Mouse (Mus musculus): ENCODE data around the gene Hfm1.
A peak's percentile ranks its signal among the peaks of the same experiment; 100 is the strongest.

The Hfm1 gene

GRCm38 (mm10) chr5:106925488-106926368, at the start of gene Hfm1:
Gene Hfm1 (minus strand): TSS chr5:106926321.
- peak; percentile 78 for DNase-seq

- DNase-seq = no peak
Measured at GRCm38 (mm10) chr5:106973883-106974282, 47.8 kb upstream of the Hfm1 start.

GRCm38 (mm10) chr5:106967578-106967977, 41.5 kb upstream of the Hfm1 start:
- DNase-seq = no peak

GRCm38 (mm10) chr5:106966443-106966842, 40.3 kb upstream of the Hfm1 start:
- no peak for DNase-seq

GRCm38 (mm10) chr5:106964513-106965014, 38.4 kb upstream of the Hfm1 start:
- DNase-seq = no peak

GRCm38 (mm10) chr5:106963584-106964512, 37.7 kb upstream of the Hfm1 start, which contains the start of gene Cdc7:
Gene Cdc7 (plus strand): TSS chr5:106964322.
- DNase-seq = peak; percentile 91

GRCm38 (mm10) chr5:106960451-106960850, 34.3 kb upstream of the Hfm1 start:
- no peak for DNase-seq

GRCm38 (mm10) chr5:106959031-106959430, 32.9 kb upstream of the Hfm1 start:
- no peak for DNase-seq

- no peak for DNase-seq
Measured at GRCm38 (mm10) chr5:106956467-106956866, 30.3 kb upstream of the Hfm1 start.

GRCm38 (mm10) chr5:106948683-106949082, 22.6 kb upstream of the Hfm1 start:
- DNase-seq = no peak

- no peak for DNase-seq
Measured at GRCm38 (mm10) chr5:106946342-106946741, 20.2 kb upstream of the Hfm1 start.

GRCm38 (mm10) chr5:106927996-106928395, 1.9 kb upstream of the Hfm1 start:
- no peak for DNase-seq

- DNase-seq = no peak
Measured at GRCm38 (mm10) chr5:106926369-106926686, 207 bp upstream of the Hfm1 start.

GRCm38 (mm10) chr5:106919315-106919714, 6.8 kb downstream of the Hfm1 start:
- DNase-seq = no peak

- DNase-seq = no peak
Measured at GRCm38 (mm10) chr5:106896879-106897278, 29.2 kb downstream of the Hfm1 start.

GRCm38 (mm10) chr5:106891773-106892172, 34.3 kb downstream of the Hfm1 start:
- no peak for DNase-seq

- DNase-seq = no peak
Measured at GRCm38 (mm10) chr5:106887303-106888071, 38.6 kb downstream of the Hfm1 start.

- no peak for DNase-seq
Measured at GRCm38 (mm10) chr5:106885517-106885916, 40.6 kb downstream of the Hfm1 start.

GRCm38 (mm10) chr5:106876438-106876837, 49.7 kb downstream of the Hfm1 start:
- DNase-seq = no peak

- DNase-seq = peak; percentile 32
Measured at GRCm38 (mm10) chr5:106860415-106860814, 65.7 kb downstream of the Hfm1 start.

- DNase-seq = no peak
Measured at GRCm38 (mm10) chr5:106853284-106853683, 72.8 kb downstream of the Hfm1 start.

- no peak for DNase-seq
Measured at GRCm38 (mm10) chr5:106847045-106847444, 79.1 kb downstream of the Hfm1 start.

- DNase-seq = no peak
Measured at GRCm38 (mm10) chr5:106843906-106844305, 82.2 kb downstream of the Hfm1 start.
